Mouse (Mus musculus) heart, postnatal 14 days (tissue): ENCODE results near the gene Atp11a. TPM values are rescaled to one million over a fixed set of nuclear protein-coding genes. Genes with fewer than 3 reads are reported as not detected.

Experiments used
- DNase-seq, 2 experiments: peaks; one replicate each; pipeline ENCODE4 v3.0.0; 2021 to 2022
- intact Hi-C: fragments of 180-260 bp; cut with DNase I; formaldehyde crosslinking; loops from one replicate; pipeline ENCODE4 v1.15.1; 2025
- total RNA-seq, 2 experiments: library from RNA; stranded (reverse); gene quantifications; 2 replicates each; pipeline ENCODE4 v1.2.3; 2021

Atp11a gene
- total RNA-seq, 2 experiments from 2014 or later: 80.4 to 85.6 TPM

DNA sequence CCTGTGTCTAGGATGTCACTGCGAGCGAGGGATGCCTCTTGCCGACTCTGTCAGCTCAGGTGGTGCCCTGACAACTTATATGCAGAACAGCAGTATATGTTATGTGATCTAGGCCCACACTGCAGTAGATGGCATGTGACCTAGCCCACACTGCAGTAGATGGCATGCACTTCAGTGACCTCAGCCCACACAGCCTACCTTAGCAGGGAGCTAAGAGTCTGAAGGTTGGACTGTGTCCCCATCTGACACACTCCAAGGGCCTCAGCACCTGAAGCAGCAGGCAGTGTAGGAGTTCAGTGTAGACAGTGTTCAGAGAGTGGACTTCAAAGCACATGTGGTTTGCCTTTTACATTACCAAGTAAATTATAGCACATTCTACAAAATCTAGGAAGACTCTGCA lies 10.4 kb downstream of the Atp11a start:
- intact Hi-C loops: no loop called here
- DNase-seq: no peak

DNA sequence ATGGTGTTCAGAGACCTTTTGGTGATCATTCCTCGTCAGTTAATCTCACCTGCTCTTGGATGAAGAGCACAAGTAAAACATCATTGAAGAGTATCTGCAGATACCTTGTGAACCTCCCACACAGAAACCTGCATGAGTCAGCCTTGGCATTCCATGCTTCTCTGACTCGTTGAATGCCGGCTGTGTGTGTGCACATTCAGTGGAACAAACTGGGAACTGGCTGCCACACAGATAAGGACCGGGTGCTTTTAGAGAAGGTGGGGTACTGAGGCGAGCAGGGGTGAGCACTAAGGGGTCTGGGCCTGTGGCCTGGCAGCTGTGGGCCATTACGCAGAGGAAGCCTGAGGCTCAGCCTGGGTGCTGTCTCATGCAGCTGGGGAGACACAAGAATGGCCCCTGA lies 11.9 kb downstream of the Atp11a start:
- intact Hi-C loops: no loop called here
- no peak for DNase-seq

GRCm38 (mm10) chr8:12769296-12769695 lies 12.5 kb downstream of the Atp11a start:
- intact Hi-C loops: no loop called here
- DNase-seq: no peak

DNA sequence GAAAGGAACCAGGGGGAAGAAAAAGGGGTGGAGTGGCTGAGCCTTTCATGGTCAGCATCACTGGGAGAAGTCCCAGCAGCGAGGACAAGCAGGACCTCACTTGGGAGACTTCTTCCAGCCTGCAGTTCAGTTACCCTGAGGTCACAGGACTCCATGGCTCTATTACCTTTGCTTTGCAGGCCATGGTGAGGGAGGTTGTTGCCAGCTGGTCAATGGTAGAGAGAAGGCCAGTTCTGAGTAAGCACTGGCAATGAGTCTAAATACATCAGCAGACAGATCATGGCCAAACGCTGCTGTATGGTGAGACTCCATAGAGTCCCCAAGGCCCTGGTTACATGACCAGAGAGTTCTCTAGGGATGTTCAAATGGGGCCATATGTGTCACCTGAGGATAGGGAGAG lies 15.5 kb downstream of the Atp11a start:
- no peak for DNase-seq
- intact Hi-C loops: no loop called here

GRCm38 (mm10) chr8:12773914-12774313 lies 17.1 kb downstream of the Atp11a start:
- intact Hi-C loops: no loop called here
- no peak for DNase-seq

DNA sequence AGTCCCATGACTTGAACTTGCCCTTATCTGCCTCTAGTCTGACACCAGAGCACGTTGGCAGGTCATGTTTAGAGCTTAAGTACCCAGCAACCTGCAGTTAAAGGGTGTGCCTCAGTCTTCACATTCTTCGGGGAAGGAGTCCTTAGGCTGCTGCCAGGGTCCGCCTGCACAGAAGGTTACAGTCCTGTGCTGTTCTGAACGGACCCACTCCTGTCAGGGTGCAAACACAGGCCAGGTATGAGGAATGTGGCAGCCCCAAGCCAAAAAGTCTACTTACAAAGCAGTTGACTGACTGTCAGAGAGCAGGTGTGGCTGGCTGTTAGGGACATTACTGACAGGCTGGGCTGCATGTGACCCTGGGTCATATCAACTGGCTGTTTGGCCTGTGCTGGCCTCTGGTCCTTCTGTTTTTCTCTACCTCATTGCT lies 18.1 kb downstream of the Atp11a start:
- intact Hi-C loops: no loop called here
- DNase-seq: peak in 1 of 2 experiments; percentile 28

GRCm38 (mm10) chr8:12775302-12775975 lies 18.6 kb downstream of the Atp11a start:
- intact Hi-C loops: no loop called here
- DNase-seq: peak in 1 of 2 experiments; percentile 26

- peak in 1 of 2 experiments; percentile 22 for DNase-seq
- intact Hi-C loops: no loop called here
Observed at GRCm38 (mm10) chr8:12776166-12776565, 19.4 kb downstream of the Atp11a start.

DNA sequence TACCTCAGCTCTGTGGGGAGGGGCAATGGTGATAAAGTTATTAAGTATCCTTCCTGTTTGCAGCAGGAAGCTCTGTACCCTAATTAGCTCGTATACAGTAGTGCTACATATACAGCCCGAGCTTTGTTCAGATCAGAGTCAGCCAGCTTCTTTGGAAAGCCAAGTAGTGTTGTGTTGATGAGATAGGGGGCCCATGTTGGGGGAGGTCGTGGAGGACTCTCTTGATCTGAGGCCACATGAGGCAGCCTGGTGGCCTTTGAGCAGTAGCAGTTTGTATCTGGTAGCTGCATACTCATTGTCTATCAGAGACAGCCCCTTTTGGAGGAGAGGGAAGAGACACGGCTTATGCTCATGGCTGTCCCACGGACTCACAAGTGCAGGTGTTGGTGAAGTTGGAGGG lies 20.4 kb downstream of the Atp11a start:
- intact Hi-C loops: no loop called here
- no peak for DNase-seq

DNA sequence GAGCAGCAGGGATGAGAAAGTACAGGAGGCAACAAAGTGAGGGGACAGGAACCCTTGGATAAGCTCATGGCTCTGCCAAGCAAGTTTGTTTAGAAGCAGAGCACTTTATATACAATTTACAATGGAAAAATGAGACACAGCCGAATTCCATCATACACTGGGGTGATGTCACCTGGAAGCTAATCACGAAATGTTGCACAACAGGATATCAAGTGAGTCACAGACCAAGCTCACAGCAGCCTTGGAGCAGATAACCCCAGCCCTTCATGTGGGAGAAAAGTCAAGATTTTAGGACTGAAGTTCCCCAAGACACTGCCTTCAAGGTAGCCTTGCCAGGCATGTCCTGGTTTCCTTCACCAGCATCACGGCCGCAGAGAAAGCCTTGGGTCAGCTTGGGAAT lies 22.7 kb downstream of the Atp11a start:
- DNase-seq: peak in 1 of 2 experiments; percentile 33
- intact Hi-C loops: no loop called here

DNA sequence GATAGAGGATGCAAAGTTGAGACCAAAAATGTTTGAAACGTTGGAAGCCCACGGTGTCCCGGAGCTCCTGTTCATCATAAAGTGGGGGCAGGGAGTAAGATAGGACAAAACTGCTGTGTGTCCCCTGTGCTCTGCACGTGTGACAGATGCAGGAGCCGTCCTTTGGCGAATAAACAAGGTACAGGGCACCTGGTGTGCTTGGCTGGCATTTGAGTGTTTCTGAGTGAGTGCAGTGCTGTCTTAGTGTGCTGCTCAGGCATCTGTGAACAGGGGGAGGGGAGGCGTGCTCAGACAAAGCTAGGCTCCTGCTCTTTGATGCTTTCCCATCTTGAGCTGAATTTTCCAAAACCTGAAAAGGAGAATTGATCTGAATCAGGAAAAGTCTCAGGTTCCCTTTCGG lies 28.7 kb downstream of the Atp11a start:
- intact Hi-C loops: no loop called here
- no peak for DNase-seq

- intact Hi-C loops: no loop called here
- DNase-seq: no peak
Observed at GRCm38 (mm10) chr8:12786261-12786957, 29.6 kb downstream of the Atp11a start.

- intact Hi-C loops: no loop called here
- no peak for DNase-seq
Observed at GRCm38 (mm10) chr8:12786958-12787301, 30.1 kb downstream of the Atp11a start.

- intact Hi-C loops: no loop called here
- no peak for DNase-seq
Observed at GRCm38 (mm10) chr8:12787427-12787826, 30.6 kb downstream of the Atp11a start.

DNA sequence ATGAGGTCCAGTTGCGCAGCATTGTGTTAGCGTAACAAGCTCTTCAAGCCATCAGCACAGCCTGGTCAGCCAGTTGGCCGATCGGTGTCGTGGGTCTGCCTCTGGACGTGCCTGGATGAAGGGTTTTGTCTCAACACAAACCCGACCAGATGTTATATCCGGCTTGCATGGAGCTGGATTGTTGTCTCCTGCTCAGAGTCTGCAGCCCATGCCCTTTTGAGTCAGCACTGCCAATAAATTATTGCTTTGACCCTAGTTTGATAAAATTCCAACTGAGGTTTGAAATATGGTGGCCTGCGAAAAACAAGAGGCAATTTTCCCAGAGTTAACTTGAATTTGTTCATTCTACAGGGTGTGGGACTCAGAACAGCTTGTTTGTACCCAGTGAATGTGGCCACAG lies 31.9 kb downstream of the Atp11a start:
- DNase-seq: peak in 1 of 2 experiments; percentile 22
- intact Hi-C loops: no loop called here

- intact Hi-C loops: no loop called here
- no peak for DNase-seq
Observed at GRCm38 (mm10) chr8:12795011-12795671, 38.3 kb downstream of the Atp11a start.

- intact Hi-C loops: no loop called here
- no peak for DNase-seq
Observed at GRCm38 (mm10) chr8:12799099-12799498, 42.3 kb downstream of the Atp11a start.

DNA sequence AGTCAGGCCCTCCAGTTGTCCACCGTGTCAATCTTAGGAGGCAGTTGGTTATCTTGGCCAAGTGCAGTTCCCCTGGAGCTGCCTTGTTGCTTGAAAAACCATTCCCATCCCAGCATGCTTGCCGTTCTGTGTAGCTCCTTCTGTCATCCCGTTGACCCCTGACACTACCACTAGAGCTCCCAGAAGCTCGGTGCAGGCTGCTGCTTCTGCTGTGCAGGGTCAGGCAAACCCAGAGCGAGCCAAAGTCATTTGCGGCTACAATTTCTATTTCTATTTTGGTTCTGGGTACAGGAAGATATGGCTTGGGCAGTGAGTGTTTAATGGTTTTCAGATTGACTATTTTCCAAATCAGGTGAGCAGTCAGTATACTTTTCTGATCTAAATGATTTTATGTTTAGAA lies 43.0 kb downstream of the Atp11a start:
- no peak for DNase-seq
- intact Hi-C loops: loop anchor here (5.0 kb wide), 1 partner anchor 43 kb away; the partner anchor contains the start of gene Atp11a

- intact Hi-C loops: loop anchor here (5.0 kb wide), 1 partner anchor 43 kb away; the partner anchor contains the start of gene Atp11a
- DNase-seq: no peak
Observed at GRCm38 (mm10) chr8:12800246-12800645, 43.4 kb downstream of the Atp11a start.

GRCm38 (mm10) chr8:12801586-12801985 lies 44.8 kb downstream of the Atp11a start:
- DNase-seq: no peak
- intact Hi-C loops: loop anchor here (5.0 kb wide), 1 partner anchor 44 kb away; the partner anchor contains the start of gene Atp11a

DNA sequence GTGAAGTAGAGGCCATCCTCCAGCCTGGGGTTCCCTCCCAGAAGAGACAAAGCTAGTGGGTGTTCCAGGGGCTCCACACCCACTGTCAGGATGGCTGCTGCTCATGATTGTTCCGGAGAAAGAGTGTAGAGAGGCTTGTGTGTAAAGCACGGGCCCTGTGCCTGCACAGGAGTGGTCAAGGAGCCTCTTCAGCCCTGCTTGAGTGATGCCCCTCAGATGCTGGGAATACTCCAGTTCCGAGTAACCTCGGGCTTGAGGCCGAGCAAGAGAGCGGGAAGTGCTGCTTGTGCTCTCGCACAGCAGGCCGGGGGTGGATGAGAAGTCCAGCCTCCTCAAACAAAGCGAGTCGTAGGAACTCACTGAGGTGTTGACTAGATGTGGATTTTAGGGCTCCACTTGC lies 46.3 kb downstream of the Atp11a start:
- intact Hi-C loops: loop anchor here (5.0 kb wide), 1 partner anchor 46 kb away; the partner anchor contains the start of gene Atp11a
- no peak for DNase-seq
